Mouse (Mus musculus) brain, embryonic 14.5 days (tissue): ENCODE results near the gene Mfsd7a. TPM values are rescaled to one million over a fixed set of nuclear protein-coding genes. Genes with fewer than 3 reads are reported as not detected.
"Not testable (repeated sequence)": the region's sequence is repeated elsewhere in the genome, so short reads cannot be mapped to it uniquely, and the experiment has no call there.

Experiments used
- DNase-seq: peaks from one replicate; pipeline ENCODE4 v3.0.0-alpha.2; 2011; ENCODE audit warnings: low read depth
- CTCF ChIP-seq: fragments of 200-500 bp; IDR thresholded peaks from 2 replicates; pipeline ENCODE4 v1.5.1; 2012; ENCODE audit warnings: inconsistent platforms, mild to moderate bottlenecking, moderate library complexity, borderline replicate concordance; ENCODE audit not compliant: insufficient read depth, insufficient read length; ENCODE audit errors: extremely low read depth
- POLR2A ChIP-seq: fragments of 200-500 bp; IDR thresholded peaks from 2 replicates; pipeline ENCODE4 v1.6.1; 2012; ENCODE audit warnings: mild to moderate bottlenecking, inconsistent platforms, borderline replicate concordance; ENCODE audit not compliant: poor library complexity, insufficient read depth, insufficient read length, severe bottlenecking; ENCODE audit errors: extremely low read depth
- polyA plus RNA-seq: library from polyadenylated mRNA; depleted of rRNA; stranded (reverse); fragments of >200 nt; gene quantifications from 2 replicates; pipeline ENCODE4 v1.2.3, GENCODE M21; 2012; rRNA removed

Gene Mfsd7a
- polyA plus RNA-seq = 0.55 and 0.60 TPM in 2 replicates

GRCm38 (mm10) chr5:108448785-108449668 is at the start of gene Mfsd7a:
Mfsd7a (minus strand) TSS chr5:108448891.
- TF ChIP-seq POLR2A = no peak
- TF ChIP-seq CTCF = no peak
- peak; percentile 30 for DNase-seq

- DNase-seq = not testable (repeated sequence)
Measured at GRCm38 (mm10) chr5:108486148-108486547, 37.5 kb upstream of the Mfsd7a start.

GRCm38 (mm10) chr5:108485239-108485638 is 36.5 kb upstream of the Mfsd7a start:
- TF ChIP-seq POLR2A (no peak), CTCF (peak; percentile 67; the same call in 1 of the 2 replicates)
- peak; percentile 31 for DNase-seq

- TF ChIP-seq POLR2A = no peak
- no peak for TF ChIP-seq CTCF
- DNase-seq = no peak
Measured at GRCm38 (mm10) chr5:108483006-108483405, 34.3 kb upstream of the Mfsd7a start.

GRCm38 (mm10) chr5:108475977-108476376 is 27.3 kb upstream of the Mfsd7a start:
- no peak for DNase-seq
- TF ChIP-seq CTCF (no peak), POLR2A (no peak)

- no peak for DNase-seq
- TF ChIP-seq CTCF (no peak), POLR2A (no peak)
Measured at GRCm38 (mm10) chr5:108473737-108474136, 25.0 kb upstream of the Mfsd7a start.

GRCm38 (mm10) chr5:108469617-108470016 is 20.9 kb upstream of the Mfsd7a start:
- no peak for DNase-seq
- TF ChIP-seq POLR2A = no peak
- TF ChIP-seq CTCF = no peak

- no peak for DNase-seq
- TF ChIP-seq POLR2A (no peak), CTCF (no peak)
Measured at GRCm38 (mm10) chr5:108466647-108467046, 18.0 kb upstream of the Mfsd7a start.

- TF ChIP-seq CTCF = no peak
- TF ChIP-seq POLR2A = no peak
- no peak for DNase-seq
Measured at GRCm38 (mm10) chr5:108465131-108465891, 16.6 kb upstream of the Mfsd7a start.

- TF ChIP-seq POLR2A = no peak
- DNase-seq = no peak
Measured at GRCm38 (mm10) chr5:108462446-108462845, 13.8 kb upstream of the Mfsd7a start.

GRCm38 (mm10) chr5:108461082-108462065 is 12.7 kb upstream of the Mfsd7a start, which contains the start of gene Pcgf3:
Pcgf3 (plus strand) TSS chr5:108461232.
- no peak for TF ChIP-seq CTCF
- TF ChIP-seq POLR2A = peak; percentile 43; the same call in 1 of the 2 replicates
- peak; percentile 98 for DNase-seq
